Mouse (Mus musculus): ENCODE results near the gene Zbtb9. TPM values are rescaled to one million over a fixed set of nuclear protein-coding genes. Genes with fewer than 3 reads are reported as not detected.
A peak's percentile ranks its signal among the peaks of the same experiment; 100 is the strongest.

The Zbtb9 gene
- polyA plus RNA-seq, 1 experiment from 2014 or later: 18.5 TPM

GRCm38 (mm10) chr17:27004903-27005485, 32.0 kb downstream of the Zbtb9 start:
- H3K27me3 ChIP-seq: no peaks in the 10 kb centered on the region
- no peak overlapping the region for H3K4me2 ChIP-seq (replicated peaks)
- H3K27ac ChIP-seq (replicated peaks): no peak overlapping the region
- no peaks in the 10 kb centered on the region for H3K36me3 ChIP-seq
- H3K9me3 ChIP-seq: no peaks in the 10 kb centered on the region
- H3K4me1 ChIP-seq: no peaks in the 10 kb centered on the region
- H3K4me3 ChIP-seq: no peak overlapping the region
- H3K9ac ChIP-seq (replicated peaks): no peak overlapping the region
- WGBS: 39% methylated on average over 19 of the region's 19 CpGs
- ATAC-seq (ENCODE audit: low FRiP score, low read depth): no peak

- H3K9me3 ChIP-seq: no peaks in the 10 kb centered on the region
- no peaks in the 10 kb centered on the region for H3K27me3 ChIP-seq
- 68% methylated on average over 11 of the region's 11 CpGs for WGBS
- H3K36me3 ChIP-seq: no peaks in the 10 kb centered on the region
- no peak for ATAC-seq (ENCODE audit: low FRiP score, low read depth)
- H3K4me1 ChIP-seq: no peaks in the 10 kb centered on the region
- no peak overlapping the region for H3K4me3 ChIP-seq
- H3K4me2 ChIP-seq (replicated peaks): no peak overlapping the region
- no peak overlapping the region for H3K9ac ChIP-seq (replicated peaks)
- no peak overlapping the region for H3K27ac ChIP-seq (replicated peaks)
Observed at GRCm38 (mm10) chr17:27005644-27006043, 32.7 kb downstream of the Zbtb9 start.

GRCm38 (mm10) chr17:27008277-27008676, 35.3 kb downstream of the Zbtb9 start:
- Histone ChIP-seq H3K27ac (replicated peaks) (no peak overlapping the region), H3K4me2 (replicated peaks) (no peak overlapping the region), H3K4me1 (no peaks in the 10 kb centered on the region), H3K4me3 (no peak overlapping the region), H3K36me3 (no peaks in the 10 kb centered on the region), H3K9me3 (no peaks in the 10 kb centered on the region), H3K27me3 (no peaks in the 10 kb centered on the region), H3K9ac (replicated peaks) (no peak overlapping the region)
- no peak for ATAC-seq (ENCODE audit: low FRiP score, low read depth)
- 83% methylated on average over 2 of the region's 2 CpGs for WGBS

GRCm38 (mm10) chr17:27011167-27011566, 38.2 kb downstream of the Zbtb9 start:
- Histone ChIP-seq H3K9ac (replicated peaks) (no peak overlapping the region), H3K4me3 (no peak overlapping the region), H3K4me2 (replicated peaks) (no peak overlapping the region), H3K4me1 (no peaks in the 10 kb centered on the region), H3K27ac (replicated peaks) (no peak overlapping the region), H3K27me3 (no peaks in the 10 kb centered on the region), H3K36me3 (no peaks in the 10 kb centered on the region), H3K9me3 (no peaks in the 10 kb centered on the region)
- 91% methylated on average over 10 of the region's 10 CpGs for WGBS
- no peak for ATAC-seq (ENCODE audit: low FRiP score, low read depth)

- no peak overlapping the region for H3K4me3 ChIP-seq
- no peaks in the 10 kb centered on the region for H3K4me1 ChIP-seq
- ATAC-seq (ENCODE audit: low FRiP score, low read depth): no peak
- H3K27ac ChIP-seq (replicated peaks): no peak overlapping the region
- no peak overlapping the region for H3K9ac ChIP-seq (replicated peaks)
- no peaks in the 10 kb centered on the region for H3K27me3 ChIP-seq
- H3K4me2 ChIP-seq (replicated peaks): no peak overlapping the region
- H3K36me3 ChIP-seq: no peaks in the 10 kb centered on the region
- no peaks in the 10 kb centered on the region for H3K9me3 ChIP-seq
- WGBS: 70% methylated on average over 14 of the region's 14 CpGs
Observed at GRCm38 (mm10) chr17:27011998-27012672, 39.2 kb downstream of the Zbtb9 start.

GRCm38 (mm10) chr17:27012909-27013308, 39.9 kb downstream of the Zbtb9 start:
- Histone ChIP-seq H3K9ac (replicated peaks) (no peak overlapping the region), H3K27me3 (no peaks in the 10 kb centered on the region), H3K4me1 (peaks cover 6% of the 10 kb centered on the region; the same call in 1 of the 2 replicates), H3K4me3 (no peak overlapping the region), H3K27ac (replicated peaks) (no peak overlapping the region), H3K9me3 (no peaks in the 10 kb centered on the region), H3K36me3 (no peaks in the 10 kb centered on the region), H3K4me2 (replicated peaks) (no peak overlapping the region)
- WGBS: 55% methylated on average over 6 of the region's 6 CpGs
- ATAC-seq (ENCODE audit: low FRiP score, low read depth): no peak

GRCm38 (mm10) chr17:27017564-27018499, 44.9 kb downstream of the Zbtb9 start:
- Histone ChIP-seq H3K27ac (replicated peaks) (0 out of 2 replicates have a peak overlapping the region, but pooled peaks have one; percentile 10), H3K9ac (replicated peaks) (peak overlapping the region; percentile 55), H3K4me3 (peak overlapping the region; percentile 48), H3K4me2 (replicated peaks) (peak overlapping the region; percentile 66), H3K9me3 (no peaks in the 10 kb centered on the region), H3K36me3 (peaks cover 30% of the 10 kb centered on the region), H3K4me1 (peaks cover 15% of the 10 kb centered on the region), H3K27me3 (no peaks in the 10 kb centered on the region)
- WGBS: 8% methylated on average over 34 of the region's 34 CpGs
- peak; percentile 86 for ATAC-seq (ENCODE audit: low FRiP score, low read depth)

GRCm38 (mm10) chr17:27018555-27019196, 45.7 kb downstream of the Zbtb9 start:
- Histone ChIP-seq H3K4me2 (replicated peaks) (peak overlapping the region; percentile 66), H3K9me3 (no peaks in the 10 kb centered on the region), H3K4me3 (peak overlapping the region; percentile 48), H3K36me3 (peaks cover 37% of the 10 kb centered on the region), H3K4me1 (peaks cover 15% of the 10 kb centered on the region), H3K27ac (replicated peaks) (0 out of 2 replicates have a peak overlapping the region, but pooled peaks have one; percentile 10), H3K27me3 (no peaks in the 10 kb centered on the region), H3K9ac (replicated peaks) (peak overlapping the region; percentile 50)
- WGBS: 51% methylated on average over 12 of the region's 12 CpGs
- no peak for ATAC-seq (ENCODE audit: low FRiP score, low read depth)

- Histone ChIP-seq H3K27me3 (no peaks in the 10 kb centered on the region), H3K4me3 (no peak overlapping the region), H3K4me1 (peaks cover 15% of the 10 kb centered on the region), H3K36me3 (peaks cover 60% of the 10 kb centered on the region), H3K4me2 (replicated peaks) (no peak overlapping the region), H3K27ac (replicated peaks) (no peak overlapping the region), H3K9ac (replicated peaks) (no peak overlapping the region), H3K9me3 (no peaks in the 10 kb centered on the region)
- ATAC-seq (ENCODE audit: low FRiP score, low read depth): no peak
- 91% methylated on average over 14 of the region's 14 CpGs for WGBS
Observed at GRCm38 (mm10) chr17:27021076-27021475, 48.1 kb downstream of the Zbtb9 start.

GRCm38 (mm10) chr17:27021736-27022135, 48.8 kb downstream of the Zbtb9 start:
- no peaks in the 10 kb centered on the region for H3K9me3 ChIP-seq
- no peak overlapping the region for H3K9ac ChIP-seq (replicated peaks)
- peaks cover 15% of the 10 kb centered on the region for H3K4me1 ChIP-seq
- no peak overlapping the region for H3K4me2 ChIP-seq (replicated peaks)
- 94% methylated on average over 9 of the region's 9 CpGs for WGBS
- H3K36me3 ChIP-seq: peaks cover 63% of the 10 kb centered on the region
- H3K27ac ChIP-seq (replicated peaks): no peak overlapping the region
- H3K4me3 ChIP-seq: no peak overlapping the region
- no peak for ATAC-seq (ENCODE audit: low FRiP score, low read depth)
- H3K27me3 ChIP-seq: no peaks in the 10 kb centered on the region

- 96% methylated on average over 4 of the region's 4 CpGs for WGBS
- Histone ChIP-seq H3K4me2 (replicated peaks) (no peak overlapping the region), H3K4me3 (no peak overlapping the region), H3K4me1 (peaks cover 15% of the 10 kb centered on the region), H3K9ac (replicated peaks) (no peak overlapping the region), H3K27me3 (no peaks in the 10 kb centered on the region), H3K36me3 (peaks cover 63% of the 10 kb centered on the region), H3K27ac (replicated peaks) (no peak overlapping the region), H3K9me3 (no peaks in the 10 kb centered on the region)
- no peak for ATAC-seq (ENCODE audit: low FRiP score, low read depth)
Observed at GRCm38 (mm10) chr17:27023342-27023741, 50.4 kb downstream of the Zbtb9 start.

Data from midbrain, embryonic 12.5 days (tissue).